Mouse (Mus musculus) hindbrain, postnatal 0 days (tissue): ENCODE measurements around the gene Neb. TPM values are rescaled to one million over a fixed set of nuclear protein-coding genes. Genes with fewer than 3 reads are reported as not detected.

Source experiments
- ATAC-seq: fragments of 200-750 bp; cut with Nextera tagmentation; 2 replicates; pipeline ENCODE4 v1.8.0; 2017; ENCODE audit warnings: mild to moderate bottlenecking, moderate TSS enrichment, moderate library complexity
- DNase-seq: peaks from one replicate; pipeline ENCODE4 v3.0.0-alpha.2; 2015; ENCODE audit warnings: low spot score
- H3K27ac ChIP-seq: fragments of 300-500 bp; sonication (generic); 2 replicates; pipeline ENCODE4 v1.5.1; 2014; ENCODE audit warnings: mild to moderate bottlenecking
- H3K27me3 ChIP-seq: fragments of 300-500 bp; sonication (generic); 2 replicates; pipeline ENCODE4 v1.6.1; 2014; ENCODE audit warnings: low read length, mixed read lengths; ENCODE audit not compliant: insufficient read depth
- H3K36me3 ChIP-seq: fragments of 300-500 bp; sonication (generic); 2 replicates; pipeline ENCODE4 v1.6.1; 2014; ENCODE audit warnings: low read length, mixed read lengths; ENCODE audit not compliant: insufficient read depth
- H3K4me1 ChIP-seq: fragments of 300-500 bp; sonication (generic); 2 replicates; pipeline ENCODE4 v1.6.1; 2014; ENCODE audit warnings: antibody characterized with exemption, low read length, mixed read lengths; ENCODE audit not compliant: insufficient read depth
- H3K4me2 ChIP-seq: fragments of 300-500 bp; sonication (generic); 2 replicates; pipeline ENCODE4 v1.6.1; 2014; ENCODE audit warnings: low read depth, mild to moderate bottlenecking, low read length, moderate library complexity, mixed read lengths
- H3K4me3 ChIP-seq: fragments of 300-500 bp; sonication (generic); 2 replicates; pipeline ENCODE4 v1.5.1; 2014; ENCODE audit warnings: low read length
- H3K9ac ChIP-seq: fragments of 300-500 bp; sonication (generic); replicated peaks from 2 replicates; pipeline ENCODE4 v1.6.1; 2014; ENCODE audit warnings: mild to moderate bottlenecking, low read length, moderate library complexity, mixed read lengths
- H3K9me3 ChIP-seq: fragments of 300-500 bp; sonication (generic); 2 replicates; pipeline ENCODE4 v1.6.1; 2016; ENCODE audit warnings: low read length, mixed read lengths
- CTCF ChIP-seq: IDR thresholded peaks from 2 replicates; pipeline ENCODE4 v1.5.1; 2016; ENCODE audit warnings: antibody characterized with exemption, control low read depth, low read depth
- WGBS: fragments of 180-500 bp; shearing (Covaris S2); extraction: QIAGEN DNeasy Blood & Tissue Kit; methylation state at CpG from one replicate; pipeline ENCODE4 v1.1.7; 2014; 5-methylcytosine and 5-hydroxymethylcytosine counted together
- polyA plus RNA-seq: library from polyadenylated mRNA; unstranded; fragments of >200 nt; fragmentation: Nextera tagmentation; extraction: Ambion mirVana; gene quantifications from 2 replicates; pipeline ENCODE4 v1.2.1, GENCODE M21; 2015
- total RNA-seq: library from RNA; depleted of rRNA; stranded (reverse); fragments of >200 nt; gene quantifications from 2 replicates; pipeline ENCODE4 v1.2.3, GENCODE M21; 2014

Gene Neb
- total and polyA plus RNA-seq, 2 experiments from 2014 or later: 0.58 to 1.2 TPM

DNA sequence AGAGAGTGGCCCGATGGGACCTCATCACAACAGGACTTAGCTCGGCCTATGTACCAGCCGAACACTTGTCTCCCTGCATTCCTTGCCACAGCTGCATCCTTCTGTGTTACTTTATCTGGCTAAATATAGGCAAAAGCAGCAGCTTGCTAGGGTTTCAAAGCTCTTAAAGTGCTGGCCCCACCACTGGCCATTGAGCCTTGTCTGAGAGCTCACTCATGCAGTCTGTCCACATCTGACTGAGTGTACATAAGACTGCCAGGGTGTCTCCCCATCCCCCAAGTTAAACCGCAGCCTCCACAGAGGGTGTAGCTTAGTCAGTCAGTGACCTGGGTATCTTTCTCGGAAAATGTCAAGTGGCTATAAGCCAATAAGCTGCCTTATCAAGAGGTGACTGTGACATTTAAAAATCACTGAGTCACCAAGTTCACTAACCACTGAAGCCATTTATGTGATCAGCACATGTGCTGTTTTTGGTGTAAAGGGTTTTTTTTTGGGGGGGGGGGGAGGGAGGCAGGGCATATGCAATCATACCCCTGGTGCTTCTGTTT lies 59.2 kb downstream of the Neb start:
- no peak for DNase-seq
- Histone ChIP-seq H3K27me3 (no peaks in the 10 kb centered on the region), H3K4me1 (no peaks in the 10 kb centered on the region), H3K36me3 (no peaks in the 10 kb centered on the region), H3K4me3 (no peak overlapping the region), H3K27ac (no peak overlapping the region), H3K9ac (no peak overlapping the region), H3K4me2 (no peak overlapping the region), H3K9me3 (no peaks in the 10 kb centered on the region)
- 70% methylated on average over 5 of the region's 5 CpGs for WGBS
- no peak for ATAC-seq
- no peak for TF ChIP-seq CTCF

DNA sequence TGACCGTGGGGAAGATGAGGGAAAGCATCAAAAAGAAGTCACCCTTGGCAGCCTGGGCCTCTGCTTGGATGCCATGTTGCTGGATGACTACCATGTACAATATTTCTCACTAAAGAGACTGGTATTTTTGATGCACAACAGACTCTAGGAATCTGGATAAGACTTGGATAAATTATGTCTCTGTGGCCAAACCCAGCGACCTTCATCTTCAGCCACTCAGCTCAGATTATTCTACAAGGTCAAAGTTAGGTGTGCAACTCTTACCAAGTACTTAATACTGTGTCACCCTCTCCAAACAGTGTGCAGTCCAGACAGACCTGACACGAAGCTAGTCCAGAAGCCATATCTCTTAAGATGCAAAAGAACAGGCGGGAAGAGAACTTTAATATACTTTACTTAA lies 60.8 kb downstream of the Neb start:
- H3K27ac ChIP-seq: no peak overlapping the region
- H3K9me3 ChIP-seq: no peaks in the 10 kb centered on the region
- TF ChIP-seq CTCF: no peak
- H3K4me2 ChIP-seq: no peak overlapping the region
- H3K4me1 ChIP-seq: no peaks in the 10 kb centered on the region
- no peaks in the 10 kb centered on the region for H3K27me3 ChIP-seq
- no peaks in the 10 kb centered on the region for H3K36me3 ChIP-seq
- H3K9ac ChIP-seq: no peak overlapping the region
- ATAC-seq: no peak
- H3K4me3 ChIP-seq: no peak overlapping the region
- WGBS: 89% methylated on average over 4 of the region's 4 CpGs
- no peak for DNase-seq

DNA sequence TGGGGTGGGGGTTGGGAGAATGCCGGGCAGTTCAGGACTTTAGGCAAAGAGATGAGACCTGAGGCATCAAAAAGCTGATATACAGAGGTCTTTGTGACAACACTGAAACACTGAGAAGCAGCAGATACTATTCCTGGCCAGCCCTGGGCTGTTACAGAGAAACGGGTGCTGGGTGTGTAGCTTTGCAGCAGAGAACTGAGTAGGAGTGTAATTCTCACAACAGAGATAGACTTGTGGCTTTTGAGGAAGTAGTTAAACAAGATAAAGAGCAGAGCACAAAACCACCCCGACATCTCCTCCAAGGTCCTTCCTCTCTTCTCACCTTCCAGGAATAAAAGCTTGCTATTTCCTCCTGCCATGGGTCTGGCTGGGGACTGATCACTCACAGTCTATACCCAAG lies 62.5 kb downstream of the Neb start:
- Histone ChIP-seq H3K27ac (no peak overlapping the region), H3K27me3 (no peaks in the 10 kb centered on the region), H3K36me3 (no peaks in the 10 kb centered on the region), H3K9ac (no peak overlapping the region), H3K4me2 (no peak overlapping the region), H3K9me3 (no peaks in the 10 kb centered on the region), H3K4me3 (no peak overlapping the region), H3K4me1 (no peaks in the 10 kb centered on the region)
- TF ChIP-seq CTCF: no peak
- DNase-seq (no peak), ATAC-seq (no peak)
- 88% methylated on average over 3 of the region's 3 CpGs for WGBS

DNA sequence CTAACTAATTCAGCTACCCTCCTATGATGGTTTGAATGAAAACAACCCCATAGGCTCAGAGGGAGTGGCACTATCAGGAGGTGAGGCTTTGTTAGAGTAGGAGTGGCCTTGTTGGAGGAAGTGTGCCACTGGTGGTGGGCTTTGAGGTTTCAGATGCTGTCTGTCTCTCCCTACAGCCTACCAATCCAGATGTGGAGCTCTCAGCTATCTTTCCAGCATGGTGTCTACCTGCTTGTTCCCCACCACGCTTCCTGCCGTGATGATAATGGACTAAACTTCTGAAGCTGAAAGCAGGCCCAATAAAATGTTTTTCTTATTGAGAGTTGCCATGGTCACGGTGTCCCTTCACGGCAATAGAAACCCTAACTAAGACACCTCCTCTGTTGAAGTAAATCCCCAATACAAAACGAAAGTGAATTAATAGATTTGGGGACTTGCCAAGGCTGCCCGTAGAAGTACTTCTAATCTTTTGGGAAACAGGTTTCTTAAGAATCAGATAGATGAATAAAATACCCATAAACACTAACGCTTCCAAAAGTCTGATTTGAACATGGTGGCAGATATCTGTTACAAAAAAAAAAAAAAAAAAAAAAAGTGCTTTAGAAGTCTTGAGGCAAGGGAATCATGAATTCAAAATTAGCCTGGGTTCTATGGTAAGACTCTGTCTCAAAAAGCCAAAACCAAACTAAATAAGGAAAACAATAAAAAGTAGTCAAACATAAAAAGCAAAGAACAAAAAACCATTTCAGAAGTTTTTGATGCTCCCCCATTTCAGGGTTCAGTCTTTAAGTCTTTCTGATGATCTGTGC lies 63.1 kb downstream of the Neb start:
- ATAC-seq: no peak
- WGBS: 77% methylated on average over 7 of the region's 7 CpGs
- H3K4me2 ChIP-seq: no peak overlapping the region
- H3K27ac ChIP-seq: no peak overlapping the region
- H3K4me1 ChIP-seq: no peaks in the 10 kb centered on the region
- H3K9ac ChIP-seq: no peak overlapping the region
- no peak for DNase-seq
- H3K36me3 ChIP-seq: no peaks in the 10 kb centered on the region
- TF ChIP-seq CTCF: no peak
- no peak overlapping the region for H3K4me3 ChIP-seq
- no peaks in the 10 kb centered on the region for H3K27me3 ChIP-seq
- H3K9me3 ChIP-seq: no peaks in the 10 kb centered on the region

DNA sequence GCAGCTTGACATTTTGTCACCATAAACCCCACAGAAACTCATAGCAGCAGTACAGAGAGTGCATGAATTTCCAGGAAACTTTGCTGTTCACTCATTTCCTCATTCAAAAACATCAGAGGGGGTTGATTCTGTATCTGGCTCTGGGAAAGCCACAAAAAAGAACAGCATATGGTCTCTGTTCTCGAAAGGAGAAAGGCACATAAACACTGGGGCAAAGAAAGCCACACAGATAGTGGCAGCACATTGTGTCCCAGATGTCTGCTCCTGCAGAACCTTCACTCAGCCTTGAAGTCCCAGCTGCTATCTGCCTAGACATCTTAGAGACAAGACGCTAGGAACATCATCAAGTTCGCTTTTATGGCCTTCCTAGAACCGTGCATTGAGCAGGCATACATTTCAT lies 67.5 kb downstream of the Neb start:
- DNase-seq (no peak), ATAC-seq (no peak)
- H3K9me3 ChIP-seq: no peaks in the 10 kb centered on the region
- H3K36me3 ChIP-seq: no peaks in the 10 kb centered on the region
- no peaks in the 10 kb centered on the region for H3K27me3 ChIP-seq
- H3K4me1 ChIP-seq: no peaks in the 10 kb centered on the region
- no peak overlapping the region for H3K4me3 ChIP-seq
- WGBS: 81% methylated on average over 4 of the region's 4 CpGs
- H3K4me2 ChIP-seq: no peak overlapping the region
- H3K9ac ChIP-seq: no peak overlapping the region
- no peak for TF ChIP-seq CTCF
- no peak overlapping the region for H3K27ac ChIP-seq

DNA sequence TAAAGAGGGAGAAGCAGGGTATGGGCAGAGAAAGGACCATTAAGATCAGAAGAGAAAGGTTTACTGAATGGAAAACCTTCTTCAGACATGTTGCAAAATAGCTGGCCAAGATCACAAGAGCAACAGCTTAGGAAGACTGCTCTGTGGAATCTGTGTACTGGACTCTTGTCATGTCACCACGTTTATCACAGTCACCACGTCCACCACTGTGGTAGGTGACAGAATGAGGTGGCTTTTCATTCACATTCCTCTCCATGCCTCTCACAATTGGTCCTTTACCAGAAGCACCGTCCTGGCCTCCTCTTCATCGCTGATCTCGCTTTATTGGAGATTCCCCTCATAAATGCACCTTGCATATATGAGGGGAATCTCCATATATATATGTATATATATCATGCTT lies 71.6 kb downstream of the Neb start:
- ATAC-seq (no peak), DNase-seq (no peak)
- Histone ChIP-seq H3K4me2 (no peak overlapping the region), H3K36me3 (no peaks in the 10 kb centered on the region), H3K4me3 (no peak overlapping the region), H3K9me3 (no peaks in the 10 kb centered on the region), H3K4me1 (no peaks in the 10 kb centered on the region), H3K27me3 (no peaks in the 10 kb centered on the region), H3K9ac (no peak overlapping the region), H3K27ac (no peak overlapping the region)
- WGBS: 82% methylated on average over 5 of the region's 5 CpGs
- no peak for TF ChIP-seq CTCF

DNA sequence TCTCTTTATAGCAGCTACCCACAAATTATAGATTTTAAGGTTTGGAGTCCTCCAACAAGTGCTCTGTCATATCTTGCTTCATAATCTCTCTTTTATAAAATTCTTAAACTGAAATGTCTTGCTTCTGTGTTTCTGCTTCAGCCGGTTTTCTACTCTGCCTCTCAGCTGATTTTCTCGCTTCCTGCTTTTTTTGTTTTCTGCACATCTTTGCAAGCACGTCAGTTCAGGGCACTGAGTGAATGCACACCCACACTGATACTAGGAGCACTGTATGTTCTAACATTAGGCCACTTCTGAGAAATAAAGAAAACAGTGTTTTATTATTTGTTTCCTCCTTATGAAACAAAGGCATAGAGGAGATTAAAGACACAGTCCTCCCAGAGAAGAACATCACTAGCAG lies 73.7 kb downstream of the Neb start:
- DNase-seq (no peak), ATAC-seq (no peak)
- no peak overlapping the region for H3K4me3 ChIP-seq
- no peaks in the 10 kb centered on the region for H3K27me3 ChIP-seq
- WGBS: 74% methylated on average over 3 of the region's 3 CpGs
- H3K9ac ChIP-seq: no peak overlapping the region
- no peaks in the 10 kb centered on the region for H3K36me3 ChIP-seq
- H3K9me3 ChIP-seq: no peaks in the 10 kb centered on the region
- no peaks in the 10 kb centered on the region for H3K4me1 ChIP-seq
- TF ChIP-seq CTCF: no peak
- no peak overlapping the region for H3K27ac ChIP-seq
- no peak overlapping the region for H3K4me2 ChIP-seq
